Mouse (Mus musculus): Measurements from ENCODE around the gene Tle6.

The Tle6 gene

DNA sequence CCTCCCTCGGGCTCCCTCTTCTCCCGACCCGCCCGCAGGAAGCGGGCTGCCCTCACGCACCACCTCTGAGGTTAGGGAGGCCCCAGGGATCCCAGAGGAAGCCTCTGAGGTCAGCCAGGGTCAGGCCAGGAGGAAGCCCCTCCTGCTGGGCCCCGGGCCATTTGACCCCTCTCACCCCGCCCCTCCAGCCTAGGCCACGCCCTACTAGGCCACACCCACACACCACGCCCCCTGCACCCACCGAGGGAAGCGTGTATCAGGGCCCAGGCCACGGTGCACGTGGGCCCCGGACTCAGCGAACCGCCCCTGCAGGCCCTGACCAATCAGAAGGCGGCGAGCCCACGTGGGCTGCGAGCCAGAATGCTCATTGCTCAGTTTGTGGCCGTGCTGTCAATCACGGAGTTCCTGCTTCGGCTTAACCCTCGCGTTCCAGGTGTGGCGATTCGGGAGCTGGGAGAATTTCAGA lies at the start of gene Tle6:
Tle6 (minus strand) TSS at position 336 of the 466 bp plus-strand sequence.
- peak; percentile 97 to 98 for DNase-seq

DNA sequence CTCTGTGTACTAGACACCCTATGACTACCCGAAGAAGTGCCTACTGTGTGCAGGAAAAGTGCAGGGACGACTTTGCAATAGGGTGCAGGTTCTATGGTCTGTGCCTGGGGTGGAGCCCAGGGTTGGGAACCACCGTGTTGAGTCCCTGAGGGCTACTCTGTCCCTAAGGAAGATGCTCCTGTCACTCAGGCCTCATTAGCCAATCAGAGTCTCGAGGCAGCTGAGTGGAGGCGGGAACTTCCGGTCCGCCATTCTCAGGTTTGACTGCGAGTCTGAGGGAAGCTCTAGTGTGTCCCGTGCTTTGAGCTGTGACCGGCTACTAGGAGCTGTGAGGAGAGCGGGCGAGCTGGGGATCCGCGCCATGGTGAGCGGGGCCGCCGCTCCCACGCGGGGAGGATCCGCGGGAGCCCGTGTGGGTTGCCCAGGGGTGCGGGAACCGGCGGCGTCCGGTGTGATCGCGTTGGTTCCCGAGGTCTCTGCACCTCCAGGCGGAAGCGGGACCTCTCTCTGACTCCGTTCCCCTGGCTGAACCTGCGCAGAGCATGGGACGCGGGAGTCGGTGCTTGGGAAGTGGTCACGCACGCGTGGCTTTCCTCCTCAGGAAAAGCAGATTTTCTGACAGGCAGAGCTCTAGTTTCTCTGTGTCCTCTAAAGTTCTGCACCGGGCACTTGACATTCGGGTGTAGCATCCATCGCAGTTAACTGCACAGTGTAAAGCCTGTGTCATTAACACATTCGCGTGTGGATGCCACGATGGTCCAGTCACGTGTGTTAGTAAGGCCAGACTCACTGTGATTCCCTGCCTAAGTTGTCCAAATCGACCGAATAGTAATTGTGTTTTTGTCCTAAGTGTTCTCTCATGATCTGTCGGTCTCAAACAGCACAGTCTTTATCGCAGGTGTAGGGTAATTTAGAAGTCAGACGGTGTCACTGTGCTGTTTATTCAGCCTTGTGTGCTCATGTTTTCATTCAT lies 48.2 kb upstream of the Tle6 start, which contains the start of gene Gm10778:
Gm10778 (plus strand) TSS at position 257 of the 973 bp plus-strand sequence.
- peak; percentile 90 to 94 for DNase-seq

DNA sequence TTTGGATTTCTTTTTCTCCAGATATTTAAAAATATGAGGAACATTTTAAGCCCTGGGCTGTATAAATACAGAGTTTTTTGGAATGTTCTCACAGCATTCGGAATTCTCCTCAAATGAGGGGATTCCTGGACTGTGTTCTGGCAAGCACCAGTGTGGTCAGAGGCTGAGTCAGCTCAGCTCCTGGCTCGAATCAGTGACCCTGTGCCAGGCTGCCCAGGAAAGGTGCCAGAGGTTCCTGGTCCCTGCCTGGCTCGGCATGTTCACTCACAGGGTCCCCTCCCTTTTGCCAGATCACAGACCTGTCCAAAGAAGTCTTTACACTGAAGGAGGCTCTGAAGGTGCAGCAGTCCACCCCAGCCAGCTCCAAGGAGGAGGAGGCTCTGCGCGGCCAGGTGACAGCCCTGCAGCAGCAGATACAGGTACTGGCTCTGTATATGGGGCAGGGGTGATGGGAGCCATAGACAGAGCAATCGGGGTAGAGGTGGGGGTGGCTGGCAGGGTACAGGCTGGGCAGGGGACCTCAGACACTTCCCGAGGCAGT lies 45.2 kb upstream of the Tle6 start:
- DNase-seq = peak; percentile 42 to 65

DNA sequence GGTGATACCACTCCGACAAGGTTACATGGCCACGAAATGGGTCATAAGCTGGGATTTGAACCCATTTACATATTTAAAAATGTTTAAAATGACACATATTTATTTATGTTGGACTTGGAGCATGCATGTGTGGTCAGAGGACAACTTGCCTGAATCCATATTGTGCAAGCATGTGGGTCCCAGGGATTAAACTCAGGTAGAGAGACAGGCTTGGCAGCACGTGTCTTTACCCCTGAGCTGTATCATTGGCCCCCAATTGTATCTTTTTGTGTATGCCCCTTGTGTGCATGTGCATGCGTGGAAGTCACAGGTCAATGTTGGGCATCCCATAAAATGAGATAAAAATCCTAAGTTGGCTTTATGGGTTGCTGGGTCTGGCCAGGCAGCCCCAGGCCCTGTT lies 44.5 kb upstream of the Tle6 start:
- peak in 1 of 2 experiments; percentile 5 for DNase-seq

DNA sequence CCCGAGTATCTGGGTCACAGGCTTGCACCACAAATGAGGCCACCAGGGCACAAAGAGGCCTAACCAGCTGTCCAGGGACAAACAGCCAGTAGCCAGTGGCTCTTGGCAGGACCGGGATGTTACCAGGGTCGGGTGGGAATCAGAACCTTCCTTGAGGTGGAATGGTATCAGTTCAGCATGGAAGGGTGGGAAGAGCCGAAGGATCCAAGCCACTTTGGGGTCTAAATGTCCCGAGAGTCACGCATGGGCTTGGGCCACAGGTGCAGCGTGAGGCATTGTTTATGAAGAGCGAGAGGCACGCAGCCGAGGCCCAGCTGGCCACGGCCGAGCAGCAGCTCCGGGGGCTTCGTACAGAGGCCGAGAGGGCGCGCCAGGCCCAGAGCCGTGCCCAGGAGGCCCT lies 43.8 kb upstream of the Tle6 start:
- DNase-seq = peak in 1 of 2 experiments; percentile 30

DNA sequence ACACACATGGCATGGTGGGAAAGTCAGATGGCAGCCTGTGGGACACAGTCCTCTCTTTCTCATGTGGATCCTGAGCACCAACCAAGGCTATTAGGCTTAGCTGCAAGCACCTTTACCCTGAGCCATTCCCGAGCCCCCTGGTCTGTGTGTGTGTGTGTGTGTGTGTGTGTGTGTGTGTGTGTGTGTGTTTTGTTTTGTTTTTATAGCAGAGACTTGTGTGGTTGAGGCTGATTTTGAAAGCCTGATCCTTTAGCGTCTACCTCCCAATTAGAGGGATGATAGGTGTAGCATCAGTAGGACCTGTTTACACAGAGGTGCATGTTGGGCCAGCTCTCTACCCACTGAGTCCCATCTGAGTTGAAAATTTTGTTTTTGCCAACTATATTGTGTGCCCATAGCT lies 43.3 kb upstream of the Tle6 start:
- DNase-seq = no peak

DNA sequence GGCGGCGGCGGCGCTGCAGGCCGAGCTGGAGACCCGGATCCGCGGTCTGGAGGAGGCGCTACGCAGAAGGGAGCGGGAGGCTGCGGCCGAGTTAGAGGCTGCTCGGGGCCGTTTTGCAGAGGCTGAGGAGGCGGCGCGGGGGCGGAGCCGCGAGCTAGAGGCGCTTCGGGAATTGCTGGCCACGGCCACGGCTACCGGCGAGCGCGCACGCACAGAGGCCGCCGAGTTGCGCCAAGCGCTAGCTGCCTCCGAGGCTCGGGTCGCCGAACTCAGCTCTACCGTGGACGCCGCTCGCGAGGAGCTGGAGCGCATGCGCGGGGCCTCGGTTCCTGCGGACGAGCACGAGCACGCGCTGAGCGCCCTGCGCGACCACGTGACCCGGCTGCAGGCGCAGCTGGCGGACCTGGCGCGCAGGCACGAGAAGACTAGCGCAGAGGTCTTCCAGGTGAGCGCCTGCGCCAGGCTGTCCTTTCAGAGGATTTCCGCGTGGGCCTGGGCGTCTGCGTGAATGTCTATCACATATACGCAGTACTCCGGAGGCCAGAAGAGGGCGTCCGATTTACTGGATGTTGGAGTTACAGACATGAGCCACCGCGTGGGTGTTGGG lies 42.7 kb upstream of the Tle6 start:
- peak; percentile 96 to 99 for DNase-seq

DNA sequence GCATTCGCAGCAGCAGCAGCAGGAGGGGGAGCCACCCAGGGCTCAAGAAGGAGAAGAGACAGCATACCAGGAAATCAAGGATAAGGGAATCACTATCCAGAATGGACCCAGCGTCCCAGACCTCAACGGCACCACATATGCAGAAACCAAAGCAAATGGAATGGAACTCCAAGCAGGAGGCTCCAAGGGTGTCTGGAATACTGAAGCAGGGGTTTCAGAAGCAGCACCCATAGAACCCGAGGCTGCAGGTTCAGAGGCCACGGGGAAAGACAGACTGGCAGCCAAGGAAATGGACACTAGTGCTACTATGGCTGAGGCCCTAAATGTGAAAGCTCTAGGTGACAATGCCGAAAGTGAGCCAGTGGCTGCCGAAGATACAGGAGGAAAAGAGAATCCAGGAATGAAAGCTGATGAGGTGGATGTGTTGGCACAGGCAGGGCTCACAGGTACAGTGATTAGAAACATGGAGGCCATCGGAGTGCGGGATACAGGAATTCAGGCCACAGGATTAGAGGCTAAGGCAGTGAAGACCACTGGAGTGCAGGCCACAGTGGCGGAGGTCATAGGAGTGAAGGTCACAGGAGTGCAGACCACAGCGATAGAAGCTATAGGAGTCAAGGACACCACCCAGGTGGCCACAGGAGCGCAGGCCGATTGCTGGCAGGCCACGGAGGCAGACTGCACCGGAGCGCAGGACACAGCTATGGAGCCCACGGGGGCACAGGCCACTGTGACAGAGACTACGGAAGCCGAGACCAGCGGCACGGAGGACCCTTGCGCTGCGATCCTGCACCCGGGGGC lies 42.0 kb upstream of the Tle6 start:
- DNase-seq = peak in 1 of 2 experiments; percentile 39

DNA sequence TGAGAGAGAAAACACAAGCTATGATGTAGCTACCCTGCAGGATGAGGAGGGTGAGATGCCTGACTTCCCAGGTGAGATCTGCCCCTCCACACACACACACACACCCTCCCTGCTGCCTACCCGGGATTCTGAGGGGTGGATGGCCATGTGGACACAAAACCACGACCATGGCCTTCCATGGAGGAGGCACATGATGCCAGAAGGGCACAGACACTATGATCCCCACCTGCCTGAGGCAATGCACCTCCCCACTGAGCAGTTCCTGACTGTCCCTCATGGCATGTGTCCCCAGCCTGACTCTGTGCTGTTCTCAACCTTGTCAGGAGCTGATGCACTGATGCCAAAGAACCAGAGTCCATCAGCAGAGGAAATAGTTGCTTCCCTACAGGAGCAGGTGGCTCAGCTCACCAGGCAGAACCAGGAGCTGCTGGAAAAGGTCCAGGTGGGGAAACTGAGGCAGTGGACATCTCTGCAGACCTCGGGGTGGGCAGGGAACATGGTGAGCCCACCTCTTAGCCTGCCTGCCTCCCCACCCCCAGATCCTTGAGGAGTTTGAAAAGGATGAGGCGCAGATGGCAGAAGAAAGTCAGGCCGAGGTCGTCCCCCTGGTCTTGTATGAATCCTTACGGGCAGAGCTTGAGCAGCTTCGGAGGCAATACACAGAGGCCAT lies 41.2 kb upstream of the Tle6 start:
- DNase-seq = peak in 1 of 2 experiments; percentile 45

DNA sequence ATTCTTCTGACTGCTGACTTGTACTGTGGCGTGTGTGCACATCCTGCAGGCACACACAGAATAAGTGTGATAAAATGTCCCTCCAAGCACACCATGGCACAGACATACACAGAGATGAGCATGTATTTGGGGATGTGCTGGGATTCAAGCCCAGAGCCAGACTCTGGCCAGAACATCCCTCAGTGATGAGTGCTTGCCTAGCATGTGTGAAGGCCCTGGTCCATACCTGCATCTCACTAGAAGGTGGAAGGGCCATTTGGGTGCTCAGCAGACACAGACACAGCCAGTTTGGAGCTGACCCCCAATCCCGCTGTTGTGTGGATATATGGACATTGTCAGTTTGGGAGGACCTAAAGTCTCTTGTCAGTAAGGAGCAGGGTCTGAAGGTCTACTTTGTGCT lies 40.7 kb upstream of the Tle6 start:
- peak in 1 of 2 experiments; percentile 30 for DNase-seq

DNA sequence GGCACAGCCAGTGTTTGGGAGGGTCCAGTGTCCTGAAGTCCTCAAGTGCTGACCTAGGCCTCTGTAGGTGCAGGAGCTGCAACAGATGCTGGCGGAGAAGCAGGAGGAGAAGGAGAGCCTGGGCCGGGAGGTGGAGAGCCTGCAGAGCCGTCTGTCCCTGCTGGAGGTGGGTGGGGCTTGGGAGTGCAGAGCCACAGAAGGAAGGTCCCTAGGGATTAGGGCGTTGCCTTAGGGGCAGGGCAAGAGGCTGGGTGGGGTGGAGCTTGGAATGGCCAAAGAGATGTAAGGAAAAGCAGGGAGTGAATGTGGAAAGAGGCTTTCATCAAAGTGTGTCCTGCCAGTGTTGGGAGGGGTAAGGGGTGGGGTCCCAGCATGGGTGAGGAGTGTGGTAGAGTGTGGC lies 40.0 kb upstream of the Tle6 start:
- peak in 1 of 2 experiments; percentile 56 for DNase-seq

DNA sequence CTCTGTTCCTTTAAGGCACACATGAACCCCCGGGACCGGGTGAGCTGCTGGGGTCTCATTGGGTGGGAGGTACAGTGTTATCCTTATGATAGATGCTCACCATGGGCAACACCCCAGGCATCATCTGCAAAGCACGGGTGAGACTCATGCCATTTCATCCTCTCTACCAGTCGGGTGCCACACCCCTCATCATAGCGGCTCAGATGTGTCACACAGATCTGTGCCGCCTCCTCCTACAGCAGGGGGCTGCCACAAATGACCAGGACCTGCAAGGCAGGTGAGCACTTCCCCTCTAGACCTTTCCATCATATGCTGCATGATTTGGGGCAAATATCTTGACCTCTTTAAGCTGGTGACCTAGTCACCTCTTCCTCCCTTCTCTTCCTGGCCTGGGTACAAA lies 37.2 kb upstream of the Tle6 start:
- DNase-seq = peak in 1 of 2 experiments; percentile 28

DNA sequence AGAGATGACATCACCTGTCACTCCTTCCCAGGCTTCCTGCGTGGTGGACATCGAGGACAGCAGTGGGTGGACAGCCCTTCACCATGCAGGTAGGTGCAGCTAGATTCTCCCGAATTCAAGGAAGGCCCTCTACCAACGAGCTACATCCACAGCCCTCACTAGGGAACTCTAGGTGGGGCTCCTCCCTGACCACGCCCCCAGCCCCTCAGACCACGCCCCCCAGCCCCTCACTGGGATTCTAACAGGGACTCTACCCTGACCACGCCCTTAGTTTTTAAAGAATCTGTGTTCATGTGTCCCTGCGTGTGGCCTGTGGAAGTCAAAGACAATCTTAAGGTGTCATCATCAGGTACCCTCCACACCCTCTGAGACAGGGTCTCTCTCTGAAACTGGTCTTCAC lies 35.5 kb upstream of the Tle6 start:
- no peak for DNase-seq

DNA sequence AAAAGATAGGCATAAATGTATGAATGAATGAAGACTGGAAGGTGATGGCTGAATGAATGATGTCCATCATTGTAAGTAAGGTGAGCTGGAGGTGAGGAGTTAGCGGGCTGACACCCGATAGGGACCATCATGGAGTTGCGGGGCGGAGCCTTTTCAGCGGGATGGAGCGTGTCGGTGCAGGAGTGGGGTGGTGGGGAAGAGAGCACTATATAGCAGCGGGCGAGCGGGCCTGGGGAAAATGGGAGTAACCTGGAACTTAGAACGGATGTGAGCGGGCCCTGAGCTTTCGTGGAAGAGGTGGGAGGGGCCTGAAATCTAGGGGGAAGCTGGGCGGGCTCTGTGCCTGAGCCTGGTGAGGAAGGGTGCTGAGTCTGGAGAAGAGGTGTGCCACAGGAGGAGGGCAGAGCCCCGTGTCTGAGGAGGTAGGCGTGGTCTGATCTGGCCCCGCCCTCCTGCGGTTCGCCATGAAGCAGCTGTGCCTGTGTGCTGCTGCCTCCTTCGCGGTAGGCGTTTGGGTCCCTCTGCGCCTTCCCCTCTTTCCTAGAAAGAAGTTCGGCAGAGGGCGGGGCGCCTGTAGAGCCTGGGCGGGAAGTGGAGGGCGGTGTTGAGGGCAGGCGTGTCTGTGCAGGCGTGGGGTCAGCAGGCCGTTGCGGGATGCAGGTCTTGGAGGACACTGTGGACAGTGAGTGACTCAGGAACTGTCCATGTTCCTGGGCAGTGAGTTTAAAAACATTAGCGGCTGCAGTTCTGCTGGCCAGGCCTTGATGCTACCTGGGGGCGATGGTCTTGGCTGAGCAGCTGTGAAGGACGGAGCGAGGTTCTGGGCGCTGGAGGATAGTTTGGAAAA lies 32.6 kb upstream of the Tle6 start:
- DNase-seq = peak; percentile 90 to 93

DNA sequence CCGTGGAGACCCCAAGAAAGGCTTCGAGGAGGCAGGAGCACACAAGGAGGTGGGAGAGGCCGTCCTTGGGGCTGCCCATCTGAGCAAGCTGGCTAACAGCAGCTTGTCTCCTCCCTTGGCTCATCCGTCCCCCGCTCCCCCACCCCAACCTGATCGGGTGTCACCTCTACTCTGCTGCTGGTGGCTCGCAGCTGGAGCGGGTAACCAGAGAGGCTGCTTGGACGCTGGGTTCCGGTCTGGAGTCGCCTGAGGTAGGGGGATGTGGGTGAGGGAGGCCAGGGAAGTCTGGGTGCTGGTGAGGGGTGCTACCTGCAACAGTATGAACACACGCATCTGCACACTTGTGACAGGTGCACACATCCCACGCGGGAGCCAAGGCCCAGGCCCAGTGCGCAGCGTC lies 27.5 kb upstream of the Tle6 start, which contains the start of gene Ankrd24:
Ankrd24 (plus strand) TSS at position 151 of the 400 bp plus-strand sequence.
- DNase-seq = no peak

DNA sequence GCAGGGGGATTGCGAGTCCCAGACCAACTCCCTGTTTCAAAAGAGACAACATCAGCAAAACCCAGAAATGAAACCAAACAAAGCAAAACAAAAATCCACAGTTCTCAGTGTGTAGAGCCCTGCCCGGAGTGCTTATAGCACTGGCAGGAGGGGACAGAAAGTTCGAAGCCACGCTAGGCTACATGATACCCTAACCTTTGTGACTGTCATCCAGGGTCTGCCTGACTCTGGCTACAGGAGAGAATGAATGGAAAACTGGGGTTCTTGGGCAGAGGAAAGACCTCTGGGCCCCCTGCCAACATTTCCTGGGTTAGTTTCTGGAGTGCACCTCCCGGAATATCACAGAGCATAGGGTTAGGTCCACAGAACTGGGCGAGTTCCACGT lies 27.0 kb upstream of the Tle6 start:
- peak in 1 of 2 experiments; percentile 43 for DNase-seq

DNA sequence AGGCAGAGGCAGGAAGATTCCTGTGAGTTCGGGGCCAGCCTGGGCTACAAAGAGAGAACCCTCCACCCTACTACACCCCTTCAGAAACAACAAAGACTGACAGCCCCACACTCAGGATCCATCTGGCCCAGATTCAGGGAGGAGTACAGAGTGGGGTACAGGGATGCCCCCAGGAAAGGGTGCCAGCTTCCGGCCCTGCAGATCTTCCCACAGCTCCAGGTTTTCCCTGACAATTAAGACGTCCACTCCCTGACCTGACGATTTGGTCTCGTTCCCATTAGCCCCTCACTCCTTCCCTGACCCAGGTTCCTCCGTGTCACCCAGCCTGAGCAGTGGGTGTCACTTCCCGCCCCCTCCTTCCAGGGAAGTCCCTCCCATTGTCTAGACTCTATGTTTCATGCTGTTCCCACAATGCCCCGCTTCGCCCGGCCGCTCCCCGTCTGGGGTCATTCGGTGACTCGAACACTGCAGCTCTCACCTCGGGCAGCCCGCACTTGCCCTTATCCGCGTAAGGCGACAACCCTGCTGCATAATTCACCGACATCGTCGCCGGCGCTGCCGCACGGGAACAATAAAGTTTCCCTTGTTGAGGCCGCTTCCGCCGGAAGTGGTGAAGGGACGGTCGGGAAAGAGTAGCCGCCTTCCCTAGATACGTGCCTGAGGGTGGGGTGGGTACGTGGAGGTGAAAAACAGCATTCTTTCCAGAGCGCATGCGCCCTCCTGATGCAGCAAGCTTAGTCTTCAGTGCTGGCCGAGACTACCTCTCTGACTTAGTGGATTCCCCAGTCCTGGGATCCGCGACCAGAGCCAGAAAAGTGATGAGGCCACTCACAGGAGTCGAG lies 26.3 kb upstream of the Tle6 start, which contains the start of gene Sirt6:
Sirt6 (minus strand) TSS at position 804 of the 842 bp plus-strand sequence.
- DNase-seq = peak; percentile 96 to 98

DNA sequence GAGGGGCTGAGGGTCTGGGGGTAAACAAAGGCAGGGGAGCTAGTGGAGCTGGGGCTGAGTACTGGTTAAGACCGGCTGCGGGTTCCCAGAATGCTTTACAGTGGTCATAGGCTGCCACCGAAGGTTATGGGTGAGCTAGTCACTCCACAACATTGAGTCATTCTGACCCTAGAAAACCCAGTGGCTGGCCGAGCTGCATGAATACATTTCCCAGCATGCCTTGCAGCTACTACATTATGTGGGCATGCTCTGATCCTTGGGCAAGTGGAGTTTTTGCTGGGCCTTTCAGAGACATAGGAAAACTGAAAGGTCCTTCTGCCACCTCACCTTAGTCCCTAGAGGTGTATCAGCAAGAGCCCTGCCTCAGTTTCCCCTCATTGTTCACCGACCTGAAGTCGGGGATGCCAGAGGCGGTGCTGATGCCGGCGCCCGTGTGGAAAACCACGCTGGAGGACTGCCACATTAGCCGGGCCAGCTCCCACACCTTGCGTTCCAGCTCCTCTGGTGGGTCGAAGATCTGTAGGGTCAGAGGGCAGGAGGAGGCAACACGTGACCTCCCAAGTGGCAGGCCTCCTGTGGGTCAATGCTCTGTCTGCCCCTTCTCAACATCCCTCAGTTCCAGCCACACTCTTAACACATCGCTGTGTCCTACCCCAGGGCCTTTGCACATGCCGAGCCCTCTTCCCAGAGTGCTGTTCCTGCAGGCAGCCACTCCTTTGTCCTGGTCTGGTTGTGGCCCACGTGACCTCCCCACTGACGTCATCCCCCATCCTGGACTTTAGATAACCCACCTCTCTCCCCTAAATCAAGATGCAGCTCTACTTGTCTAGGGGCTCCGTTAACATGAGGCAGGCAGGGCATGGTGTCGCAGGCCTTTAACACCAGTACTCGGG lies 25.5 kb upstream of the Tle6 start:
- DNase-seq = no peak

DNA sequence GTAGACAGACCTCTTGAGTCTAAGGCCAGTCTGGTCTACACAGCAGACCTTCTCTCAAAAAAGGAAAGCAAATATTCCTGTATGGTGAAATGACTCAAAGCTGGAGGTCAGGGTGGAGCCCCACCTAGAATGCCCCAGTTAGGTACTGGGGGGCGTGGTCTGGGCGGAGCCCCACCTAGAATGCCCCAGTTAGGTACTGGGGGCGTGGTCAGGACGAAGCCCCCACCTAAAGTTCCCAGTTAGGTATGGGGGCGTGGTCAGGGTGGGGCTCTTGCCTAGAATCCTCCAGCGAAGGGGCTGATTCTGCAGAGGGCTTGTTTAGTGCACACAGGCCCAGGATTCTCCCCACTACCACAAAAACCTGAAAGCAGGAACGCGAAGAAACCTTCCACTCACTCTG lies 22.6 kb upstream of the Tle6 start:
- no peak for DNase-seq
